ENCODE assay signal across 23 mouse cellular contexts in the genomic region with DNA sequence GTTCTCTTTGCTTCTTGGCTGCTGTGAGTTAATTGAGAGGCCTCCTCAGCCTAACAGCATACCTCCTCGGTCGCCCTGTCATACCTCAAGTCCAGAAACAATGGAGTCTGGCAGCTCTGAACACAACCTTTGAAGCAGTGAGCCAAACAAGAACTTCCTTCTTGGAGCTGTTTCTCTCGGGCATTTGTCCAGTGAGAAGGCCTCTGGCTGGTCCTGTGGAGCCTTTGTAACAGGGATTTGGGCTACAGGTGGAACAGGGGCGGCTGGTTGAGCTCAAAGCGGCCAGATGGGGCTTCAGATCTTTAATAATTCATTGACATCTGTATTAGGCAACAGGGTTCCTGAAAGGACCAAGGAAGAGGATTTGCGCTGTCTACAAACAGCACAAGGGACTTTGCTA.
DNase-seq lines count a peak whose midpoint lies in the region; ATAC-seq and TF ChIP-seq lines count a peak whose summit lies in the region.
"Had no signal": no experiment of that assay in that cellular context is flagged by ENCODE, and none has a peak within 500 bp of the region (broad histone marks: within the 10 kb centered on the region; RNA-seq: fewer than 3 reads in every experiment).

No protein-coding gene starts in this region.

- H3K36me3 ChIP-seq in hindbrain, embryonic 12.5 days = peaks cover 9% of the 10 kb centered on the region
- H3K36me3 ChIP-seq in hindbrain, embryonic 14.5 days (replicated peaks; ENCODE audit: control insufficient read depth, insufficient read depth) = peaks cover 7% of the 10 kb centered on the region
- H3K36me3 ChIP-seq: hindbrain, embryonic 15.5 days had no signal

- WGBS in hindbrain, embryonic 12.5 days = 66% methylated on average over 6 of the region's 6 CpGs
- 54% methylated on average over 6 of the region's 6 CpGs for WGBS in hindbrain, embryonic 14.5 days

- no peak for DNase-seq in hindbrain, embryonic 14.5 days (ENCODE audit: low spot score)
- DNase-seq in layer of hippocampus, adult 2 months (ENCODE audit: low spot score in 2 of 2) = no peak
- no peak for DNase-seq in layer of hippocampus, postnatal 25 days (ENCODE audit: extremely low spot score in 1 of 2, low spot score in 1 of 2)
- DNase-seq in retina, embryonic 14.5 days (ENCODE audit: low spot score) = peak; percentile 35
- DNase-seq in retina, postnatal 1 day = no peak
- DNase-seq in cerebellum, adult 11-12 months = no peak
- DNase-seq: adrenal gland, adult 8-10 months; adrenal gland, postnatal 25 days; cerebellum, adult 18-20 months; cerebellum, adult 9-10 months; cerebellum, postnatal 14 days; forebrain, postnatal 0 days; gastrocnemius, adult 2 months; gastrocnemius, postnatal 14 days; heart, adult 18-20 months; heart, postnatal 14 days; heart, postnatal 4 days had no signal

- TF ChIP-seq CTCF in layer of hippocampus, adult 2 months (conservative IDR thresholded peaks at IDR 0.05) = no peak

- 0 out of 2 replicates have a peak overlapping the region, but pooled peaks have one; percentile 23 for H3K27ac ChIP-seq in hindbrain, embryonic 12.5 days
- no peak overlapping the region for H3K27ac ChIP-seq in hindbrain, embryonic 14.5 days
- H3K27ac ChIP-seq in layer of hippocampus, adult 2 months = peak overlapping the region; percentile 87
- H3K27ac ChIP-seq: gastrocnemius, adult 2 months; heart, embryonic 10.5 days; heart, embryonic 13.5 days; hindbrain, embryonic 15.5 days had no signal

- H3K4me1 ChIP-seq in hindbrain, embryonic 12.5 days = peaks cover 17% of the 10 kb centered on the region
- peaks cover 6% of the 10 kb centered on the region for H3K4me1 ChIP-seq in hindbrain, embryonic 14.5 days (replicated peaks; ENCODE audit: control insufficient read depth, insufficient read depth, low read length)

- H3K9me3 ChIP-seq in hindbrain, embryonic 12.5 days (replicated peaks) = no peaks in the 10 kb centered on the region; the same call in 1 of the 2 replicates
- no peaks in the 10 kb centered on the region for H3K9me3 ChIP-seq in hindbrain, embryonic 14.5 days (ENCODE audit: control insufficient read depth, low read length)
- H3K9me3 ChIP-seq: heart, embryonic 10.5 days; heart, embryonic 13.5 days; hindbrain, embryonic 15.5 days had no signal

- H3K4me3 ChIP-seq in hindbrain, embryonic 12.5 days = no peak overlapping the region
- H3K4me3 ChIP-seq in hindbrain, embryonic 14.5 days (replicated peaks; ENCODE audit: low read length) = no peak overlapping the region
- H3K4me3 ChIP-seq in layer of hippocampus, adult 2 months = no peak overlapping the region
- H3K4me3 ChIP-seq: gastrocnemius, adult 2 months; heart, embryonic 10.5 days; heart, embryonic 13.5 days; hindbrain, embryonic 15.5 days had no signal

- ATAC-seq in hindbrain, embryonic 12.5 days (ENCODE audit: low FRiP score) = no peak
- ATAC-seq in hindbrain, embryonic 14.5 days (ENCODE audit: low FRiP score) = no peak
- ATAC-seq: activated CD4-positive, CD25-positive, alpha-beta regulatory T cell, adult 4 months; forebrain, embryonic 14.5 days; forebrain, postnatal 0 days had no signal

- H3K4me2 ChIP-seq in hindbrain, embryonic 12.5 days (replicated peaks) = no peak overlapping the region
- H3K4me2 ChIP-seq in hindbrain, embryonic 14.5 days (replicated peaks) = no peak overlapping the region
- H3K4me2 ChIP-seq: heart, embryonic 13.5 days; hindbrain, embryonic 15.5 days had no signal

- no peaks in the 10 kb centered on the region for H3K27me3 ChIP-seq in hindbrain, embryonic 12.5 days
- no peaks in the 10 kb centered on the region for H3K27me3 ChIP-seq in hindbrain, embryonic 14.5 days (ENCODE audit: control insufficient read depth, insufficient read depth, low read length)
- H3K27me3 ChIP-seq: heart, embryonic 13.5 days; hindbrain, embryonic 15.5 days had no signal

- no peak overlapping the region for H3K9ac ChIP-seq in hindbrain, embryonic 12.5 days
- H3K9ac ChIP-seq in hindbrain, embryonic 14.5 days = no peak overlapping the region
- H3K9ac ChIP-seq: forebrain, postnatal 0 days; heart, embryonic 13.5 days; hindbrain, embryonic 15.5 days had no signal
